Comparison of ENCODE assay signal across 8 mouse cellular contexts in genomic region chr2:51146871-51147317, GRCm38 (mm10). TPM values are rescaled to one million over a fixed set of nuclear protein-coding genes. Genes with fewer than 3 reads are reported as not detected.
A peak's percentile ranks its signal among the peaks of the same experiment; 100 is the strongest.
DNase-seq lines count a peak whose midpoint lies in the region; ATAC-seq and TF ChIP-seq lines count a peak whose summit lies in the region.

No protein-coding gene starts in this region.

- under 1% methylated on average over 18 of the region's 18 CpGs for WGBS in embryonic facial prominence, embryonic 15.5 days
- WGBS in heart, embryonic 10.5 days, result under 1% methylated on average over 18 of the region's 18 CpGs
- WGBS in kidney, embryonic 14.5 days, result 0% methylated on average over 18 of the region's 18 CpGs
- WGBS in limb, embryonic 12.5 days, result under 1% methylated on average over 18 of the region's 18 CpGs
- WGBS in midbrain, embryonic 11.5 days, result 0% methylated on average over 18 of the region's 18 CpGs
- 1% methylated on average over 18 of the region's 18 CpGs for WGBS in spleen, adult 2 months

- 0 out of 2 replicates have a peak, but pooled peaks cover 4% of the 10 kb centered on the region for H3K36me3 ChIP-seq in embryonic facial prominence, embryonic 15.5 days
- H3K36me3 ChIP-seq in heart, embryonic 10.5 days, result no peaks in the 10 kb centered on the region
- H3K36me3 ChIP-seq in kidney, embryonic 14.5 days (ENCODE audit: control insufficient read depth, insufficient read depth, low read length), result peaks cover 5% of the 10 kb centered on the region; the same call in 1 of the 2 replicates
- peaks cover 17% of the 10 kb centered on the region for H3K36me3 ChIP-seq in limb, embryonic 12.5 days
- no peaks in the 10 kb centered on the region for H3K36me3 ChIP-seq in midbrain, embryonic 11.5 days (ENCODE audit: control insufficient read depth, insufficient read depth, low read length)
- H3K36me3 ChIP-seq in spleen, adult 2 months (ENCODE audit: control insufficient read depth, insufficient read depth, low read length), result no peaks in the 10 kb centered on the region

- no peak for TF ChIP-seq CTCF in spleen, adult 2 months (IDR thresholded peaks at IDR 0.05; ENCODE audit: extremely low read depth, insufficient read depth, insufficient read length, insufficient replicate concordance)

- ATAC-seq in embryonic facial prominence, embryonic 15.5 days (ENCODE audit: insufficient number of reproducible peaks, low FRiP score, low TSS enrichment, low read depth), result peak; percentile 76
- peak; percentile 81 for ATAC-seq in kidney, embryonic 14.5 days (ENCODE audit: low FRiP score, low TSS enrichment)
- ATAC-seq in limb, embryonic 12.5 days (ENCODE audit: insufficient number of reproducible peaks, insufficient read depth, low FRiP score, low TSS enrichment, low read depth), result peak; percentile 63
- peak; percentile 73 for ATAC-seq in midbrain, embryonic 11.5 days (ENCODE audit: low FRiP score)
- ATAC-seq in erythroid progenitor cell, adult 5-6 weeks (replicated peaks; ENCODE audit: low FRiP score, poor library complexity, severe bottlenecking), result no peak

- H3K4me1 ChIP-seq in embryonic facial prominence, embryonic 15.5 days, result peaks cover 26% of the 10 kb centered on the region
- peaks cover 40% of the 10 kb centered on the region for H3K4me1 ChIP-seq in heart, embryonic 10.5 days
- H3K4me1 ChIP-seq in kidney, embryonic 14.5 days (ENCODE audit: control insufficient read depth, insufficient read depth, low read length), result peaks cover 26% of the 10 kb centered on the region
- peaks cover 41% of the 10 kb centered on the region for H3K4me1 ChIP-seq in limb, embryonic 12.5 days (replicated peaks)
- peaks cover 26% of the 10 kb centered on the region for H3K4me1 ChIP-seq in midbrain, embryonic 11.5 days (ENCODE audit: control insufficient read depth, insufficient read depth, low read length)
- peaks cover 3% of the 10 kb centered on the region; the same call in 1 of the 2 replicates for H3K4me1 ChIP-seq in spleen, adult 2 months (ENCODE audit: control insufficient read depth, insufficient read depth, insufficient read length)

- peak overlapping the region; percentile 91 for H3K4me3 ChIP-seq in embryonic facial prominence, embryonic 15.5 days (replicated peaks)
- H3K4me3 ChIP-seq in heart, embryonic 10.5 days, result peak overlapping the region; percentile 92
- peak overlapping the region; percentile 89 for H3K4me3 ChIP-seq in kidney, embryonic 14.5 days (ENCODE audit: low read length)
- peak overlapping the region; percentile 95 for H3K4me3 ChIP-seq in limb, embryonic 12.5 days (replicated peaks)
- peak overlapping the region; percentile 98 for H3K4me3 ChIP-seq in midbrain, embryonic 11.5 days (ENCODE audit: low read depth, low read length)
- peak overlapping the region; percentile 69 for H3K4me3 ChIP-seq in spleen, adult 2 months (ENCODE audit: extremely low read depth, insufficient read depth, insufficient read length)

- H3K27ac ChIP-seq in embryonic facial prominence, embryonic 15.5 days (replicated peaks), result peak overlapping the region; percentile 94
- H3K27ac ChIP-seq in heart, embryonic 10.5 days, result peak overlapping the region; percentile 97
- peak overlapping the region; percentile 90 for H3K27ac ChIP-seq in kidney, embryonic 14.5 days (ENCODE audit: low read depth, low read length)
- H3K27ac ChIP-seq in limb, embryonic 12.5 days, result peak overlapping the region; percentile 91
- peak overlapping the region; percentile 89 for H3K27ac ChIP-seq in midbrain, embryonic 11.5 days (ENCODE audit: low read depth, low read length)
- peak overlapping the region; percentile 47 for H3K27ac ChIP-seq in spleen, adult 2 months (ENCODE audit: insufficient read depth, low read length)

- no peak for TF ChIP-seq POLR2A in spleen, adult 2 months (IDR thresholded peaks at IDR 0.05; ENCODE audit: low read depth, low read length)

- H3K4me2 ChIP-seq in embryonic facial prominence, embryonic 15.5 days (replicated peaks), result peak overlapping the region; percentile 59
- peak overlapping the region; percentile 70 for H3K4me2 ChIP-seq in kidney, embryonic 14.5 days (replicated peaks; ENCODE audit: low read depth, low read length)
- H3K4me2 ChIP-seq in limb, embryonic 12.5 days, result peak overlapping the region; percentile 74
- peak overlapping the region; percentile 55 for H3K4me2 ChIP-seq in midbrain, embryonic 11.5 days

- peak overlapping the region; percentile 99 for H3K9ac ChIP-seq in embryonic facial prominence, embryonic 15.5 days
- peak overlapping the region; percentile 89 for H3K9ac ChIP-seq in kidney, embryonic 14.5 days (ENCODE audit: low read depth, low read length)
- peak overlapping the region; percentile 98 for H3K9ac ChIP-seq in limb, embryonic 12.5 days (replicated peaks)
- H3K9ac ChIP-seq in midbrain, embryonic 11.5 days (ENCODE audit: low read length), result peak overlapping the region; percentile 99

- no peaks in the 10 kb centered on the region for H3K27me3 ChIP-seq in embryonic facial prominence, embryonic 15.5 days
- peaks cover 9% of the 10 kb centered on the region; the same call in 1 of the 2 replicates for H3K27me3 ChIP-seq in heart, embryonic 10.5 days (ENCODE audit: insufficient read depth, poor library complexity, severe bottlenecking)
- no peaks in the 10 kb centered on the region; the same call in 1 of the 2 replicates for H3K27me3 ChIP-seq in kidney, embryonic 14.5 days (ENCODE audit: control insufficient read depth, insufficient read depth, low read length)
- H3K27me3 ChIP-seq in limb, embryonic 12.5 days, result no peaks in the 10 kb centered on the region
- H3K27me3 ChIP-seq in midbrain, embryonic 11.5 days (ENCODE audit: control insufficient read depth, insufficient read depth, low read length), result no peaks in the 10 kb centered on the region
- peaks cover 14% of the 10 kb centered on the region for H3K27me3 ChIP-seq in spleen, adult 2 months (ENCODE audit: control insufficient read depth, insufficient read depth, low read length)

- H3K9me3 ChIP-seq in embryonic facial prominence, embryonic 15.5 days (replicated peaks), result no peaks in the 10 kb centered on the region
- no peaks in the 10 kb centered on the region for H3K9me3 ChIP-seq in heart, embryonic 10.5 days
- no peaks in the 10 kb centered on the region for H3K9me3 ChIP-seq in kidney, embryonic 14.5 days (ENCODE audit: control insufficient read depth, low read length)
- no peaks in the 10 kb centered on the region for H3K9me3 ChIP-seq in limb, embryonic 12.5 days
- no peaks in the 10 kb centered on the region for H3K9me3 ChIP-seq in midbrain, embryonic 11.5 days (ENCODE audit: control insufficient read depth, low read length)

- DNase-seq in brain, adult 2 months (ENCODE audit: low read depth, low spot score), result peak; percentile 88
- peak; percentile 82 for DNase-seq in heart, embryonic 10.5 days (ENCODE audit: low spot score)
- peak; percentile 96 for DNase-seq in midbrain, embryonic 11.5 days (ENCODE audit: low spot score, missing footprints)
- DNase-seq in spleen, adult 2 months (ENCODE audit: low read depth in 1 of 2, low spot score in 2 of 2), result peak in 1 of 2 experiments; percentile 25

RNA-seq across cellular contexts. Expression of gene Rnd3, which starts 2.0 kb away (rescaled TPM):
- 110 and 112 TPM in 2 replicates for polyA plus RNA-seq in embryonic facial prominence, embryonic 15.5 days (2015; fragmentation: Nextera tagmentation; extraction: Ambion mirVana)
- 35.7 and 56.8 TPM in 2 replicates for polyA plus RNA-seq in heart, embryonic 10.5 days (2016; fragmentation: Nextera tagmentation; extraction: Ambion mirVana)
- polyA plus RNA-seq in kidney, embryonic 14.5 days (2014; fragmentation: Nextera tagmentation; extraction: Ambion mirVana), result 23.8 and 41.5 TPM in 2 replicates
- 142 and 150 TPM in 2 replicates for polyA plus RNA-seq in limb, embryonic 12.5 days (2016; fragmentation: Nextera tagmentation; extraction: Ambion mirVana)
- 338 and 393 TPM in 2 replicates for polyA plus RNA-seq in midbrain, embryonic 11.5 days (2014; fragmentation: Nextera tagmentation; extraction: Ambion mirVana)
- polyA plus RNA-seq in spleen, adult 2 months (2012; rRNA removed), result 1.4 and 2.0 TPM in 2 replicates
- total RNA-seq in erythroid progenitor cell, adult 5-6 weeks (2015; ENCODE audit: low replicate concordance), result 1.4 and 2.1 TPM in 2 replicates
- 0.64 and 2.9 TPM in 2 replicates for total RNA-seq in erythroid progenitor cell, adult 5-6 weeks (2017; ENCODE audit: low replicate concordance)

Comparison
In these comparisons a context has a peak if more than half of its experiments do, and no peak if none do; other contexts are left out.
1. H3K27ac ChIP-seq: peak in every context shown above with its lines; median percentile 97 in heart, embryonic 10.5 days; 94 in embryonic facial prominence, embryonic 15.5 days; 91 in limb, embryonic 12.5 days; 90 in kidney, embryonic 14.5 days; 89 in midbrain, embryonic 11.5 days; 47 in spleen, adult 2 months.